Mouse (Mus musculus) lung, postnatal 0 days (tissue): ENCODE results near the gene Taf3. TPM values are rescaled to one million over a fixed set of nuclear protein-coding genes. Genes with fewer than 3 reads are reported as not detected.

Source experiments
- ATAC-seq: fragments of 200-750 bp; cut with Nextera tagmentation; 2 replicates; pipeline ENCODE4 v1.8.0; 2017; ENCODE audit warnings: moderate library complexity
- DNase-seq: peaks from one replicate; pipeline ENCODE4 v3.0.0-alpha.2; 2016; ENCODE audit warnings: low spot score
- H3K27ac ChIP-seq: fragments of 300-500 bp; sonication (generic); 2 replicates; pipeline ENCODE4 v1.5.1; 2014; ENCODE audit warnings: antibody characterized with exemption, mild to moderate bottlenecking, low read length, mixed read lengths
- H3K27me3 ChIP-seq: fragments of 300-500 bp; sonication (generic); replicated peaks from 2 replicates; pipeline ENCODE4 v1.6.1; 2014; ENCODE audit warnings: low read length, mixed read lengths; ENCODE audit not compliant: insufficient read depth
- H3K36me3 ChIP-seq: fragments of 300-500 bp; sonication (generic); 2 replicates; pipeline ENCODE4 v1.6.1; 2014; ENCODE audit warnings: low read length, mixed read lengths; ENCODE audit not compliant: insufficient read depth
- H3K4me1 ChIP-seq: fragments of 300-500 bp; sonication (generic); 2 replicates; pipeline ENCODE4 v1.6.1; 2014; ENCODE audit warnings: antibody characterized with exemption, low read depth, low read length, mixed read lengths; ENCODE audit not compliant: insufficient read depth
- H3K4me2 ChIP-seq: fragments of 300-500 bp; sonication (generic); replicated peaks from 2 replicates; pipeline ENCODE4 v1.6.1; 2014; ENCODE audit warnings: low read depth, mild to moderate bottlenecking, low read length, moderate library complexity, mixed read lengths
- H3K4me3 ChIP-seq: fragments of 300-500 bp; sonication (generic); 2 replicates; pipeline ENCODE4 v1.5.1; 2014; ENCODE audit warnings: low read depth, low read length
- H3K9ac ChIP-seq: fragments of 300-500 bp; sonication (generic); replicated peaks from 2 replicates; pipeline ENCODE4 v1.6.1; 2014; ENCODE audit warnings: low read depth, mild to moderate bottlenecking
- H3K9me3 ChIP-seq: fragments of 300-500 bp; sonication (generic); 2 replicates; pipeline ENCODE4 v1.6.1; 2016; ENCODE audit warnings: low read length, mixed read lengths
- CTCF ChIP-seq: IDR thresholded peaks from 2 replicates; pipeline ENCODE4 v1.5.1; 2016; ENCODE audit warnings: antibody characterized with exemption, mild to moderate bottlenecking
- EP300 ChIP-seq: IDR thresholded peaks from 2 replicates; pipeline ENCODE4 v1.6.1; 2016; ENCODE audit warnings: antibody characterized with exemption, mild to moderate bottlenecking, control low read depth
- WGBS: fragments of 180-500 bp; shearing (Covaris S2); extraction: QIAGEN DNeasy Blood & Tissue Kit; methylation state at CpG from one replicate; pipeline ENCODE4 v1.1.7; 2014; 5-methylcytosine and 5-hydroxymethylcytosine counted together
- polyA plus RNA-seq: library from polyadenylated mRNA; unstranded; fragments of >200 nt; fragmentation: Nextera tagmentation; extraction: Ambion mirVana; gene quantifications from 2 replicates; pipeline ENCODE4 v1.2.1, GENCODE M21; 2015

Gene Taf3
- polyA plus RNA-seq, 1 experiment from 2014 or later: 7.5 TPM

- H3K36me3 ChIP-seq: no peaks in the 10 kb centered on the region
- no peak for ATAC-seq
- no peaks in the 10 kb centered on the region for H3K9me3 ChIP-seq
- no peak overlapping the region for H3K9ac ChIP-seq
- H3K4me3 ChIP-seq: no peak overlapping the region
- H3K4me2 ChIP-seq: no peak overlapping the region
- no peak for TF ChIP-seq CTCF
- TF ChIP-seq EP300: no peak
- H3K4me1 ChIP-seq: peaks cover 18% of the 10 kb centered on the region
- no peak for DNase-seq
- 11% methylated on average over 14 of the region's 14 CpGs for WGBS
- H3K27ac ChIP-seq: no peak overlapping the region
- H3K27me3 ChIP-seq: peaks cover 92% of the 10 kb centered on the region
These were observed 163.1 kb downstream of the Taf3 start for GRCm38 (mm10) chr2:9885217-9885770.

- 8% methylated on average over 15 of the region's 15 CpGs for WGBS
- DNase-seq: no peak
- H3K4me3 ChIP-seq: no peak overlapping the region
- no peaks in the 10 kb centered on the region for H3K9me3 ChIP-seq
- no peak for ATAC-seq
- H3K9ac ChIP-seq: no peak overlapping the region
- no peaks in the 10 kb centered on the region for H3K36me3 ChIP-seq
- H3K27ac ChIP-seq: no peak overlapping the region
- H3K27me3 ChIP-seq: peaks cover 91% of the 10 kb centered on the region
- TF ChIP-seq EP300: no peak
- no peak for TF ChIP-seq CTCF
- H3K4me2 ChIP-seq: peak overlapping the region; percentile 27; the same call in 1 of the 2 replicates
- H3K4me1 ChIP-seq: peaks cover 18% of the 10 kb centered on the region
These were observed 163.7 kb downstream of the Taf3 start for GRCm38 (mm10) chr2:9884533-9885216.

- peaks cover 12% of the 10 kb centered on the region for H3K4me1 ChIP-seq
- no peaks in the 10 kb centered on the region for H3K9me3 ChIP-seq
- H3K27me3 ChIP-seq: peaks cover 83% of the 10 kb centered on the region
- no peak for ATAC-seq
- H3K36me3 ChIP-seq: no peaks in the 10 kb centered on the region
- peak; percentile 40 for DNase-seq
- H3K4me3 ChIP-seq: peak overlapping the region; percentile 24
- H3K9ac ChIP-seq: no peak overlapping the region
- TF ChIP-seq EP300: no peak
- TF ChIP-seq CTCF: no peak
- H3K4me2 ChIP-seq: peak overlapping the region; percentile 52; the same call in 1 of the 2 replicates
- WGBS: 2% methylated on average over 27 of the region's 27 CpGs
- H3K27ac ChIP-seq: no peak overlapping the region
These were observed 164.4 kb downstream of the Taf3 start for GRCm38 (mm10) chr2:9883803-9884532.

GRCm38 (mm10) chr2:9882926-9883802, 165.2 kb downstream of the Taf3 start:
- no peak for TF ChIP-seq EP300
- TF ChIP-seq CTCF: no peak
- Histone ChIP-seq H3K36me3 (no peaks in the 10 kb centered on the region), H3K4me3 (peak overlapping the region; percentile 27), H3K9me3 (no peaks in the 10 kb centered on the region), H3K27ac (no peak overlapping the region), H3K27me3 (peaks cover 77% of the 10 kb centered on the region), H3K4me1 (peaks cover 11% of the 10 kb centered on the region), H3K9ac (no peak overlapping the region), H3K4me2 (peak overlapping the region; percentile 52)
- 1% methylated on average over 43 of the region's 43 CpGs for WGBS
- DNase-seq (no peak), ATAC-seq (no peak)

- DNase-seq (no peak), ATAC-seq (no peak)
- WGBS: 1% methylated on average over 39 of the region's 39 CpGs
- Histone ChIP-seq H3K4me1 (peaks cover 11% of the 10 kb centered on the region), H3K4me3 (peak overlapping the region; percentile 27), H3K4me2 (peak overlapping the region; percentile 52), H3K27ac (no peak overlapping the region), H3K27me3 (peaks cover 75% of the 10 kb centered on the region), H3K9me3 (no peaks in the 10 kb centered on the region), H3K36me3 (no peaks in the 10 kb centered on the region), H3K9ac (no peak overlapping the region)
- TF ChIP-seq CTCF (no peak), EP300 (no peak)
These were observed 165.9 kb downstream of the Taf3 start for GRCm38 (mm10) chr2:9882371-9882925.
